Mouse (Mus musculus): ENCODE data around the gene Mark2.

- TF ChIP-seq GATA1 (IDR thresholded peaks at IDR 0.05; ENCODE audit: low read length) (no peak), TAL1 (IDR thresholded peaks at IDR 0.05; ENCODE audit: low read length) (no peak)
These were observed 74.4 kb downstream of the Mark2 start, which contains the start of gene Rcor2 for GRCm38 (mm10) chr19:7267091-7267741.

Data from erythroblast, embryonic 14.5 days (primary cell).